Mouse (Mus musculus): ENCODE results near the gene Immp1l. TPM values are rescaled to one million over a fixed set of nuclear protein-coding genes. Genes with fewer than 3 reads are reported as not detected.

Immp1l gene
- polyA plus RNA-seq (2017; shearing (Covaris generic)) = 10 to 100 TPM; 63.7 to 82.5 TPM

DNA sequence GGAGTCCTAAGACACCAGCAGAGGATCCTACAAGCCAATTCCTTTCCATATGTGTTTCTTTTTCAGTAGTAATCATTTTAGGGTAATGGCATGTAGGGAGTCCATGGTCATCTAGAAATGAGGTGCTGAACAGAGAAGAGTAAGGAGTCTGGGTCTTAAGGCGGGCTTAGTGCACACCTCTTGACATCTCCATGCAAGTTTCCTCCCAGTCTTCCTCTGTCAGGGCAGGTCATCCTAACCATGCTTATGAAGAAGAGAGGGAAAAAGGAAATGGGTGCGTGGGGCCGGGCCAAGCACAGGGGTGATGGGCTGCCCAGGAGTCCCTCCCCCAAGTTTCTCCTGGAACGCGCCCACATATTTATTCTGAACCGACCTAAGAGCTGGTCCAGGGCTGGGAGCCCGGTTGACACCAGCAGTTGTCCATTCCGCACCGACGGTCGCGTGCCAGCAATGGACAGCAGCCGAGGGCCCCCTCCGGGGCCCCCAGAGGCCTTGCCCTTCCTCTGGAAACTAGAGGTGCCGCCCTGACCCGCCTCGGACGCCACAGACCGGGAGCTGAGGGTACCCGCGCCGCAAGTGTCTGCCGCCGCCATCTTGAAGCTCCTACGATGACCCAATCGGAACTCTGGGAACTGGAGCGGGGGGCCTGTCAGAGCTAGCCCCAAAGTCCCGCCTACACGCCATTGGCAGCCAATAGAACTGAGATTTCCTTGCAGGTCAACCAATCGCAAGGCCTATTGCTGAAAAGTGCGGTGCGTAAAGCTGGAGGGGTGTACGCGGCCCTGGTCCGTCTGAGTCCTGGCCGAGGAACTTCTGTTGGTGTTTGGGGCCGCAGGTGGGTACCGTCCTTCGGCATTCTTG is at the start of gene Immp1l, which contains the start of gene Elp4:
Gene Immp1l, plus strand, starts transcription at position 743 of the 861 bp plus-strand sequence.
Gene Elp4, minus strand, starts transcription at position 669 of the 861 bp plus-strand sequence.

DNA sequence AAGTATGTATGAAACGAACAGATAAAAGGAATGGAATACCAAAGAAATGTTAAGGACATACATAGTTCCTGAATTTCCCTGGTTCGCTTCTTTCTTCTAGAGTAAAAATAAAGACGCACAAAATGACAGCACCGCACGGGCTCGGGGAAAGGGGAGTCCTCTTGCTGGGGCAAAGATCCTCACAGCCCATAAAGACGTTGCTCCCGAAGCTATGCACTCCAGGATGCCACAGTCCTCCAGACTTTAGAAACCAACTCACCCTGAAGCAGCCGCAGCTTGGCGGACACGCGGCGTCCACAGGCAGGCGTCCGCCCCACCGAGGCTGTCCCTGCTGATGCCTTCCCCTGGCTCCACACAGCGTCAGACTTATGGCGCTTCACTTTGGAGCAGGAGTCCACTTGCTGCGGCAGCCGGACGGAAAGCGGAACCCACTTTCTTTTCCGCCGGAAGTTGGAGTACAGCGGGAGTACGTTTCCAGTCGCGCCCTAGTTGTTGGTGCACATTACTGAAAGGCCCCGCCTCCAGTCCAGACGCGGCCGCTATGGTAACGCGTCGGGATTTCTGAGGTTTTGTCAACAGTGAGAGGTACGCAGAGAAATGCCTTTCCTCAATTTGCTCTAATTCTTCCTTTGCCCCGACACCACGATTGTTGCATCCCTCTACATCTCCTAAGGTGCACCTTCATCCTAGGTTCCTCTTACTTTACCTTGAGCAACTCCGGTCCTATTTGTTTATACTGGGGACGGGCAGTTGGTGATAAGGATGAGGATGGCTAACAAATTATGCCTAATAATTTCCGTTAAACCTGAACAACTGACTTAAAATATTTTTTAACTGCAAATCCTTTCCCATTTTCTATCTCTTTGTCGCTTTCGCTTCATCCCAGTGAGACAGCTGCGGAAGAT is 98.6 kb downstream of the Immp1l start, which contains the start of gene Dnajc24:
Gene Dnajc24, minus strand, starts transcription at position 715 of the 905 bp plus-strand sequence.

Other genes starting within 250 kb of the Immp1l start
- gene Pax6, start 235.7 kb upstream of the Immp1l start, polyA plus RNA-seq (2017; shearing (Covaris generic)) = 1 to 10 TPM in 1 of 2 experiments, under 1 TPM in 1; 0.98 to 3.1 TPM
- 10 to 100 TPM; 14.7 to 19.2 TPM for gene Elp4, start 74 bp upstream of the Immp1l start, polyA plus RNA-seq (2017; shearing (Covaris generic))
- 10 to 100 TPM; 41.9 to 43.4 TPM for gene Dnajc24, start 98.9 kb downstream of the Immp1l start, polyA plus RNA-seq (2017; shearing (Covaris generic))